Mouse (Mus musculus) lung, postnatal 0 days (tissue): ENCODE data around the gene Ccdc27.

Experiments
- CTCF ChIP-seq: IDR thresholded peaks from 2 replicates; pipeline ENCODE4 v1.5.1; 2016; ENCODE audit warnings: antibody characterized with exemption, mild to moderate bottlenecking
- EP300 ChIP-seq: IDR thresholded peaks from 2 replicates; pipeline ENCODE4 v1.6.1; 2016; ENCODE audit warnings: antibody characterized with exemption, mild to moderate bottlenecking, control low read depth

DNA sequence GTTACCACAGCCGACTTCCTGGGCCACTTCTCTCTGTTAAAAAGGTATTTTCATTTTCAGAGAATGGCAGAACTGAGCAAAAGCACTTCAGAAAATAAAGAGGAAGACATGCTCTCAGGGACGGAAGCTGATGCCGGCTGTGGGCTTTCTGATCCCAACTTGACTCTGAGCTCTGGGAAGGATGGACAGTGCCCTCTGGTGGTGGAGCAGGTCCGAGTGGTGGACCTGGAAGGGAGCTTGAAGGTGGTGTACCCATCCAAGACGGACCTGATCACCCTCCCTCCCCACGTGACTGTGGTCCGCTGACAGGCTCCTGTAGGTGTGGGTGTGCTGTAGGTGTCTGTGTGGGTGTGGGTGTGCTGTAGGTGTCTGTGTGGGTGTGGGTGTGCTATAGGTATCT lies 22.9 kb downstream of the Ccdc27 start:
- TF ChIP-seq CTCF (peak; percentile 76), EP300 (no peak)
